Mouse (Mus musculus) lung, postnatal 14 days (tissue): ENCODE measurements around the gene Foxi1.
"Not testable (repeated sequence)": the region's sequence is repeated elsewhere in the genome, so short reads cannot be mapped to it uniquely, and the experiment has no call there.

ENCODE experiments used
- DNase-seq: peaks from one replicate; pipeline ENCODE4 v3.0.0; 2021

Gene Foxi1

DNA sequence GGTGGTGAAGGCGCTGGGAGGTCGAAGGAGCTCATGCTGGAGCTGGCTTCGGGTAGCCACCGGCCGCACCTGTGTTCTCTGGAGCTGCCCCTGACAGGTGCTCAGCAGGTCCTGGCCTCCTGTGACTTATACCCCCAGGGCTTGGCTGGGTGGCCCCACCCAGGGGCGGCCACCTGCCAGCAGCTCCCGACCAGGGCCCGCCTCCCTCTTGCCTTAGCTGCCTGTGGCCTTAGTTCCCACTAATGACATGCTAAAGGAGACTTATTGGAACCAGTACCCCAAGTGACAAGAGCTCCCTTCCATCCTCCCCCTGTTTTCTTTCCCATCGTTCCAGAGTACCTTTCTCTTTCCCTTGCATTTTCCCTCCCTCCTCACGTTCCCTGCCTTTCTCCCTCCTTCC is at the start of gene Foxi1:
Gene Foxi1 (minus strand): TSS at position 101 of the 400 bp plus-strand sequence.
- DNase-seq, result no peak

DNA sequence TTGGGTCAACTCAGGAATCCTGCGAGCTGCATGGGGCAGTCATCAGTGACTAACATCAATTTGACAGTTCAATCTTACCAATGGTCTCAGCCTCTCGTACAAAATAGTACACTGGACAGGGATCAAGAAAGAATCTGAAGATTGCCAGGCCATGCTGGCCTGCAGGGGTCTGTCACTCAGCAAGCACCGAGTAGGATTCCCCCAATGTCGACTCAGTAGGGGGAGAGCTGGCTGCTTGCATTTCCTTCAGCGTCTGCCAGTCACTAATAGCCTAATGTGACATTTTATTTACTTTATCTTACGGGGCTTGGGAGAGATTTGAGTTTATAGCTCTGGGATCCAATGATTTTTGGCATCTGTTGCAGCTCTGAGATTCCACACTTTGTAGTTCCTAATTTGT is 35.1 kb upstream of the Foxi1 start:
- no peak for DNase-seq

DNA sequence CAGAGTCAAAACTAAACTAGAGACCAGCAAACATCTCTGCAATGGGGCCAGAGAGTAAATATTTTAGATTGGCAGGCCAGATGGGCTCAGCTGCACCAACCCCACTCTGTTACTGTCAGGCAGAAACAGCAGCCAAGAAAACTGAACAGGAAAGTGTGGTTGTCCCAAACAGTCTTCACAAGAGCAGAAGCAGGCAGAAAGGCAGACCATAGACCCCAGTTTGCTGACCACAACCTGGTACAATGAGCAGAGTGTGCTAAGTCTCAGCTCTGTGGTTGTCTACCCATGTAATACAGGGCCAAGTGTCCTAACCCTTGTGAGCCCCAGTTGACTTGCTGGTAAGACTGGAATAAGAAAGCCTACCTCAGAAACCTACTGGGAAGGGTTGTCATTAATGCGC is 32.4 kb upstream of the Foxi1 start:
- DNase-seq, result no peak

DNA sequence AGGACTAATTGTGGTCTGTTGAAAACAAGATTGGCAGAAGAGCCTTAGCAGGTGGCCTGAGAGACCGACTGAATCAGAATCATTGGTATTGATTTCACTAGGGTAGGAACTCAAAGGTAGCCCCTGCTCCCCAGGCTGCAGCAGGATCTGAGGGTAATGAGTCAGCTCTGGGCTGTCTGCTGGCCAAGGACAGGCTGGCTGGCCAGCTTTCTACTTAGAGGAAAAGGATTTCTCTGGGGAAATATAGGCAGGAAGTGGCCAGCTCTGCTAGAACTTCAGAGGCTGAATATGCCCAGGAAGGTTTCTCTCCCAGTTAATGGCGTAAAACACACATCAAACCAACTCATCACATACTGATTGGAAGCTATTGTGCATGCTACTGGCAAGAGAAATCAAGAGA is 31.8 kb upstream of the Foxi1 start:
- DNase-seq, result no peak

DNA sequence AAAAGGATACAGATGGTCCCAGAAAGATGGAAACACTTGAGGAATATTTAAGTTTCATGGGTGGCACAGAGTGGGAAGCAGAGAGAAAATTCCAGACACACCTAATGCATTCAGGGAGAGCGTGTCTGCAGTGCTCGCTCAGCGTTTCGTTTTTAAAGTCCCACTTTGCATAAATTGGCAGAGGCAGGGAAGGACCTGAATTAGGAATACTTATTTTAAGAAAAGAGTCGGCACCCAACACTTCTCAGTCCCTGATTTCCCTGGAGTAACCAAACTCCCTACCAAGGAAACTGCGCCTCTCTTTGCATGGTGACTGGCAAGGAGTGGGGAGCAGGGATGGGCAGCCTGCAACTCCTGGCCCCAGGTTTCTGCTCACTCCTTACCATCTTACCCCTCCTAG is 29.0 kb upstream of the Foxi1 start:
- no peak for DNase-seq

DNA sequence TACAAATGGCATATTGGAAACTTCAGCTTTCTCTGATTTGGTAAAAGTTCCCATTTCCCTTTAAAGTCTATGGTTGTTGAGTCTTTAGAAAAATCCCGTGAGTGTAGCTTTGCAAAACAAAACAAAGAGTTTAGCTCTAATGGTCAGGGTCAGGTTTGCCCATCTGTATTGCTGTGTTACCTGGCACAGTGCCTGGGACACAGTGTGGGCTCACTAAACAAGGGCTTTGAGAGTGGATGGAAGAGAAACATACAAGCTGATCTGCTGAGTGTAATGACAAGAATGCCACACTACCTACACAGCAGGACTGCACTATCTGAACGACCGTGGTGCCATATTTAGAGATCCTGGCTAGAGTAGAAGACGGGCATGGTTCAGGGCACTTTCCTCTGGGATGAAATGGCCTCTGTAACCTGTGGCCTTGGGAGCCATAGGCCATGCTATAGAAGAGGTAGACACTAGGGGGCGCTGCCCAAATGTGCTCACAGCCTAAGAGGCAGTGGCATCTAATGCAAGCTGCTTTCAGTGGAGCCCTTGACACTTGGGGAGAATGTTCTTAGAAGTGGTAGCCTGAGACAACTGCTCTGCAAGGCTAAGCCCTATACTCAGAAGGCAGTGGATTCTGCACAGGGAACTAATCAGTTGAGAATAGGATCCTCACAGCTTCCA is 28.3 kb upstream of the Foxi1 start:
- peak; percentile 31 for DNase-seq

DNA sequence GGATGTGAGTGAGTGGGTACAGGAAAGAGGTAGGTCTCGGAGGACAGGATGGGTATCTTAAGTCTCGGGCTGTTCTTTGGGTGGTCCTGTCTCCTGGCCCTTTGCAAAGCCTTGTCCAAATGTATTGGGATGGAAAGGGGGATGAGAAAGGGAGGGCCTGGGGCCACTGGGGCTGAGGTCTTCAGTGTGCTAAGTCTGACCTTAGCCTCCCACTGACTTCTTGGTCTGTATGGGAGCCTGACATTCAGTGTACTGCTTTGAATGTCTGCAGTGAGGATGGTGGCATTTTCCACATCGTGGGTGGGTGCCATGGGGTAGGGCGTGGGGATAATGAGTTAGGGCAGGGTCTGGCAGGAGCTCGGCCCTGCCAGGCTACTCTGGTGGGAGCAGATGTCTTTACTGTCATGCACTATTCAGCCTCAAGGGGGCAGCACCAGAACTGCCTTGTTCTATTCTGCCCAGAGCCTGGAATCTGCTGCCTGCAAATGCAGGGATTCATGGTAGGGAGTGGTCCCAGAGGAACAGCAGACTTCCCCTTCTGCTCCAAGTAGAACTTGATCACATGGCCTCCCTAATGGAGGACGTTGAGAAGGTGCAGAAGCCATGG is 21.0 kb upstream of the Foxi1 start:
- peak; percentile 64 for DNase-seq

DNA sequence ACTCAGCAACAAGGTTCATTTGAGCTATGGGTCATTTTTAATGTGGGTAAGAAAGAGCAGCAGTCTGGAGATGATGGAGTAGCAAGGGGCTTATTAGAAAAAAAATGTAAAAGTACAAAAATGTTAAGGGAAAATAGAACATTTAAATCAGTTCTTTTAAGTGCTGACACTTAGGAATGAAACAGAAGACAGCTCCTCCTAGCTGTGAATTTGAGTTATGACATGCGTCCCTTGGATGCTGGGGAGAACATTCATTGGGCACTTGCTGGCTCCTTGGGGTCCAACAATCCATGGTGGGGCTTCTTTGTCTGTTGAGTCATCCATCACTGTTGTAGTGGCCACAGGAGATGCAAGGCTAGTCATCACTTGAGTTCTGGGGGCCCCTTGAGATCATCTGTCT is 19.3 kb upstream of the Foxi1 start:
- no peak for DNase-seq

DNA sequence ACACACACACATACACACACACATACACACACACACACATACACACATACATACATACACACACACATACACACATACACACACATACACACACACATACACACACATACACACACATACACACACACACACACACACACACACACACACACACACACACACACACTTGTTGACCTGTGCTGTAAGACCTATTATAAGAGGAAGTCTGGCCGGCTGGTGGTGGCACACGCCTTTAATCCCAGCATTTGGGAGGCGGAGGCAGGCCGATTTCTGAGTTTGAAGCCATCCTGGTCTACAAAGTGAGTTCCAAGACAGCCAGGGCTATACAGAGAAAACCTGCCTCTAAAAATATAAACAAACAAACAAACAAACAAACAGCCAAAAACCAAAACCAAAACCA is 12.7 kb upstream of the Foxi1 start:
- not testable (repeated sequence) for DNase-seq

DNA sequence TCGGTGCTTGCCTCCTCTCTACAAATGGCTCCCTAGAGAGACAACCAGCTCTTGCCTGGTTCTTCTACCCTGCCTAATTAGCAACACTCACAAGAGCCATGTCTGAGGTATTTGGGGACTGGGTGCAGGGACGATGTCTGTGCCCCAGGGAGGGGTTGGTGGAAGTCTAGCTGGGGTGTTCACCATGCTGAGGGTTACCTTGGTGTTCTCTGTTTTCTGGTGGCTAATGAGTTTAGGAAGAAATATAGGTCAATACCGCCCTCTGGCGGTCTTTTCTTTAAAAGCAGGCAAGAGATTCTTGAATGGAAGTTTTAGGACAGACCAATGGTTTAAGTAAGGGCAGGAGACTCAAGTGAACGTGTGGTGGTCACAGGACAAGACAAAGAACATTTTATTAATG is 5.0 kb upstream of the Foxi1 start:
- peak; percentile 77 for DNase-seq

DNA sequence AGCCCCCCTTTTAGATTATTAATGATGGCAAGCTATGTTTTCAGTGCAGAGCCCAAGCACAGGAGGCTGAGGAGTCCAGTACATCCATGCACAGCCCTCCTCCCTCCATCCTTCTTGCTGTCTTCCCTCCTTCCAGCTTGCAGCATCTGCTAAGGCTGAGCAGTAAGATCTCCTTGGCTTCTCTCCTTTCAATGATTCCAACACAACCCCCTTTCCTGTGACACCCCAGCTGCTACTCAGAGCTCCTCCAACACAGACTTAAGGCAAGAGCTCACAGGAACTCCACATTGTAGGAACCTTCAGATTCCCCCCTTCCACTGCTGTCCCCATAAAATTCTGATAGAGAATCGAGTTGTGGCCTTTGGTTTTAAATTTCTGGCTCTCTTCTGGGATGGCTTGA is 5.1 kb downstream of the Foxi1 start:
- no peak for DNase-seq

DNA sequence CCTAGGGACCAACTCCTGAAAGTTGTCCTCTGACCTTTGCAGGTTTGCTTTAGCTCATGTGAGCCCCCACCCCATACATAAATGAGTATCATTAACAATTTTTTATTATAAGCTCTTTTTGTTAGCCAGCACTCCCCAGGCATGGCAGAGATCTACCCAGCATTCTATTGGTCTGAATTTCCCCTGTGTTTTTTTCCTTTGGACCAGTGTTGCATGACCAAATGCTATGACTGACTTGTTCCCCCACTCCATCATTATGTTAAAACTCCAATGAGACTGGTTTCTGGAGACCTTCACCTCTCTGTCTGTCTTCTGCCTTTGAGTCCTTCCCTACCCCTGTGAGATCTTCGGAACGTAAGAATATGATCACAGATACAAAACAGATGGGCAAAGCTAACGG is 12.7 kb downstream of the Foxi1 start:
- no peak for DNase-seq

DNA sequence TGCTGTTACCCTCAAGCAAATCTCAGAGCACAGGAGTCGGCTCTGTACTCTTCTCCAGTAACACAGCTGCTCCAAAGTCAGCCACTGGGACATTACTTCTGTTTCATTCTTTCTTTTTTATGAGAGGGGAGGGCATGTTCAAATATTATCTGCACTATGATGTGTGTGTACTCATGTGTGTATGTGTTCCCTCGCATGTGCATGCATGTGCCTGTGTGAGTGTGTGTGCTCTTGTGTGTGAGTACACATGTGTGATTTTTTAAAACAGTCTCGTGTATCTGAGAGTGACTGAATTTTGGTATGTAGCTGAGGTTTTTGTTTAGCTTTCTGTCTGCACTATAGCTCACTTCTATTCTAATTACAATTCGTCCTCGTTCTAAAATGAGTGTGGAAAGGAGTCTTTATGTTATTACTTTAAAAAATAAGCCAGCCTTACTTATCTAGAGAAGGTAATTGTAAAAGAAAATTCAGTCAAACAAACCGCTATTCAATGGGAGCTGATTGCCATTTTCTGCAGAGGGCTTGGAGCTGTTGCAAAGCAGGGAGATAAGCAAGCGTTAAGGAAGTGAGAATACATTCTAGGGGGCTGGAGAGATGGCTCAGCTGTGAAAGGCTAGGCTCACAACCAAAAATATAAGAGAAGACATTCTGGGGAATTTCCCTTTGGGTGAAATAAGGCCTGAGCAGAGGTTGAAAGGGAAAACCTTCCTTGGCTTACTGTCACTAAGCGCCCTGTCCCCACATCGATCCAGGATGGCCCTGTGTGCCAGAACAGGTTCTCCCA is 13.5 kb downstream of the Foxi1 start:
- no peak for DNase-seq

DNA sequence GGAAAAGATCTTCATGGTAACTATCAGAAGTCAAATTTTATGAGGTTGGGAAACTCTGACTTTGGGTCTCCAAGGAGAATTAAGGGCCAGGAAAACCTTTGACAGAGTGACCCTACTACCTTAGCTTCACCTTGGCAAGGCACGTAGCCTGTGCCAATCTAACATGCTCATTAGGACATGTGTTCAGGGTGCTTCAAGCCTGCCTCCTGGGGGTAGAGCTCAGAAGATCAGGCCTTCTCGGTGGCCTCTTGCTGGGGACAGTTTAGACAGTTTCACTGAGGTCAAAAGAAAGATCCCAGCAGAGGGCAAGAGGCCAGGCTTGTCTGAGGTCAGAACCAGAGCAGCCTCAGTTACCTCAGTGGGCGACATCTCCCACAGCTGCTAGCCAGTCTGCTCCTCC is 14.2 kb downstream of the Foxi1 start:
- no peak for DNase-seq

DNA sequence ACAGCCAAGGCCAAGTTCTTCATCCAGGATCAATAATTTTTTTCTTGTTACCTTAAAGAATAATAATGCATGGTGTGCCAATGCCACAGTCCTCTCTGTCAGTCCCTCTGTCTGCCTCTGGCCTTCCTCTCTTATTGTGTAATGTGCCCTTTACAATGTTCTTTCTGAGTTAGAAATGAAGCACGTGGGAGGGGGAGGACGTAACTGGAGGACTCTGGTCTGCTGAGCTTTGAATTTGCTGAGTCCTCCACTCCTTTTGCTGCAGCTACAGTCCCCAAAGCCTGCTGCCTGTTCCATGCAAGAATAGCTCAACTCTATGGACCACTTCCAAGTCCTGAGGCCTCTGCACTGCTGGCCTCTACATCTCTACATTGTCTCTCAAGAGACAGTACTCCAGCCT is 23.6 kb downstream of the Foxi1 start:
- DNase-seq, result no peak

DNA sequence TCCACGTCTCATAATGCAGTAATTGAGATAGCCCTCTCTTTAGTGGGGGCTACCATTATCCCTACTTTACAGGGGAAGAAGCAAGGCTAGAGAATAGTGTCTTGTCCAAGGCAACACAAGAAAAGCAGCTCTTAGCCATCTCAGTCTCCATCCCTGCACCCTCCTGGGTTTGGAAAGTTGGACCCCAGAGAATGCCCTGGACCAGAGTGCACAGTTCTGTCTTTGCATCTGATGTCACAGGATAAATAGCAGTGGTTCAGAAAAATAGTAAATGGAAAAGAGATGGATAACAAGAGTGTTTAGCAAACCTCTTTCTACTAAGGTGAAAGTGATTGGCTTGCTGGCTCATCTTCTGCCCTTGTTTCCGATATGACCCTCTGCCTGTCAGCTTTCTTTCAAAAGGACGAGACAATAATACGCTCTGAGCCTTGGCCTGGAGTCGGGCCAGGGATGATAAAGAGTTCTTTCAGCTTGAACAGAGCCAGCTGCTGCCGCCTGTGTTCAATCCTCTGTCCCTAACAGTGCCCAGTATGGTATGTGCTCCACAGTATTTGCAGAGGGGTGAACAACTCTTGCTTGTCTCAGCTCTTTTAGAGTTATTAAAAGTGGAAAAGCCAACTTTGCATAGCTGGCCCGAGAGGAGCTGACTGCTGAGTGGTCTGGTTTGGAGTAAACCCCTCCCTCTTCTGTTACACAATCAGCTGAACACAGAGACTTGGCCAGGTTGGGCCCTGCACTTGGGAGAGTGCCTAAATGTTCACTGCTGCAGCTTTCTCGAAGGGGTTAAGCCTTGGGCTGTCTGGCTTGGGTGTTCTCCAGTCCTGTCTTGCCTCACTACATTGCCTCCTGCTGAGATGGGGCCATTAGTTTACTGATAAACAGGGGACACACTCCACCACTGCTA is 26.4 kb downstream of the Foxi1 start:
- DNase-seq, result peak; percentile 68

DNA sequence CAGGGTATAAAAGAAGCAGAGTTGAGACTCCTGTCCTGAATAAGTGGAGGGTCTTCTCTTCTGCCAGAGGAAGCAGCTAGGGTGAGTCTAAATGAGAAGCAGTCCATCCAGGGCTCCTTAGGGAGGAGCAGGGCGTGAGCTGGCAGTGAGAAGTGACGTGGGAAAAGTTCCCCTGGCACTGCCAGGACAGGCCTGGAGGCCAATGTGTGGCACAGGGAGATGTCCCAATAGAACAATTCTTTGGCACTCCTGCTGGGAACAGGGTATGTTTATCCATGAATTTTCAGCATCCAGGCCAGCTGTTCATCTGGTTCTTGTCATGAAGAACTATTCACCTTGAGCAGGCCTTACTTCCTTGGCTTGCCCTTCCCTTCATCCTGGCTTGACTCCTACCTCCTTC is 29.1 kb downstream of the Foxi1 start:
- DNase-seq, result no peak

DNA sequence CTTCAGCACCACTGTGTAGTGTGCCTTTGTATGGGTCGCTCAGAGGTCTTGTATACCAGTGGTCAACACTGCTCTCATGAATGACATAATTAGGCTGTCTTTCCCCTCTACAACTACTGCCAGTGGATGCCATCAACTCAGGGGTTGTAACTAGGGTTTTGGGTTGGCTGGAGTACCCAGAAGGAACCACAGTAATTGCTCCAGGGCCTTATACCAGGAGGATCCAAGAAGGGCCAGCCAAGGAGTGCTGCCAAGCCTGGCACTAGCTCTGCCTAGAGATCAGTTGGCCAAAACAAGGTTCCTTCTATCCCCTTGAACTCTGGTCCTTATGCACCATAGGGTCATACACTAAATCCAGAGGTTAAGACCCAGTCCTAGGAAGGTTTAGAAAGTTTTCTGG is 31.5 kb downstream of the Foxi1 start:
- no peak for DNase-seq

DNA sequence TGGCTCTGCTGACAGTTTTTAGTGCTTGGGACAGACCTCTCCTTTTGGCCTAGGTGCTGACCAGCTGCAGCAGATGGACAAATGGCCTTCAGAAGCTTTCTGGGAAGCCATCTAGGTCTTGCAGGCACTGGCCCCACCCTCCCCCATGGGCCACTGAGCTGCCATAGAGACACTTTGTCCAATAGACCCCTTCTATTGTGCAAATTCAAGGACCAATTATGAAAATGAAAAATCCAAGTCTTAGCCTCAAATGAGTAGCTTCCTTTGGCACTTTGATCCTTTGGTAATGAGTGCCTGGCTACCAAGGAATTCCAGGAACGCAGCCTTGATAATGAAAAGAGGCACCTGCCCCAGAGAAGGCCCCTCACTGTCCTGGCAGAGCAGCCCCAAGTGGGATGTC is 36.7 kb downstream of the Foxi1 start:
- DNase-seq, result no peak

DNA sequence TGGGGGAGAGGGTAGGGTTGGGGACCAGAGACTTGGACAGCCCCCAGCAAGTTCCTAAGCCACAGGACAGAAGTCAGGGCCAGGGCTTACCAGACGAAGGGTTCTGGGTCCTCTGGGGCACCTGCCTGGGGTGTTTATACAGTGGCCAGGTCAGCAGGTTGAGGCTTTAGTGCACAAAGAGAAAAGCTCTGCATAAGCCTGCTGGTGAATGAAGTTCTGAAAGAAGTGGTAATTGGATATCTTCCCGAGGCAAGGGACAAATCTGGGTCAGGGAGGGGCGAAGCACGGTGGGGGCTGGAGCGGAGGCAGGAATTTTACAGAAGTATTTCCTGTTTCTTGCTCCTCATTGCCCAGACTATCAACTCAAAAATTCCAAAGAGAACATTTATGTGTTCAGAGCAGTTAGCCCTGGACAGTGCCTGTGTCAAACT is 38.4 kb downstream of the Foxi1 start:
- peak; percentile 46 for DNase-seq

DNA sequence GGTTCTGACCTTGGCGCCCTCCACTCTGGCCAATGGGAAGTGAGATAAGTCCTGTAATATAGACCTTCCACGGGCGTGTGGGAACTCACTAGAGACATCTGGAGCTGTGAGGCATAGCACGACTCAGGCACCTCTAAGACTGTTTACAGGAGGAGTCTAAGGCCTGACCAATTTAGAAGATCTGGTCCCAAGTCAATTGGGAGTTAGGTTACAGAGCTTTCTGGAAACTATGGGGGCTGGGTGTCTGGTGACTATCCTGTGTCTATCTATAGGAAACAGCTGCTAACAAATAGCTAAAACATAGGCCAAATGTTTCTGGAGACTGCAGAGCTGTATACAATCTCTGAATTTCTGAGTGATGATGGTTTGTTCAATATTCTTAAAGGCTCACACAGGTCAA is 41.5 kb downstream of the Foxi1 start:
- no peak for DNase-seq

DNA sequence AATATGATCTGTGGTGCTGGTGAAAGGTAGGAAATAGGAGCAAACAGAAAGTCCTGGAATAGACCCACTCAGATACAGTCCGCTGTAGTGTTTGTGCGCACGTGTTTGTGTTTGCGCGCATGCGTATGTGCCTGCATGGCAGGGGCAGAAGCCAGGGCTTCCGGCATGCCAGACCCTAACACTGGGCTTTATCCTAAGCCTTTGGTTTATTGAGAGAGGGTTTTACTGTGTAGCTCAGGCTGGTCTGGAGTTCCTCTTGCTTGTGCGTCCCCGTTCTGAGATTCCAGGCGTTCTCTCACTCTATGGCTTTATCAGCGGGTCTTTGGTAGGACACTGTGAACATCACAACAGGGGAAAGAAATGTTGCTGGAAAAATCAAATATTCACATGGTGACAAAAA is 42.6 kb downstream of the Foxi1 start:
- DNase-seq, result no peak

DNA sequence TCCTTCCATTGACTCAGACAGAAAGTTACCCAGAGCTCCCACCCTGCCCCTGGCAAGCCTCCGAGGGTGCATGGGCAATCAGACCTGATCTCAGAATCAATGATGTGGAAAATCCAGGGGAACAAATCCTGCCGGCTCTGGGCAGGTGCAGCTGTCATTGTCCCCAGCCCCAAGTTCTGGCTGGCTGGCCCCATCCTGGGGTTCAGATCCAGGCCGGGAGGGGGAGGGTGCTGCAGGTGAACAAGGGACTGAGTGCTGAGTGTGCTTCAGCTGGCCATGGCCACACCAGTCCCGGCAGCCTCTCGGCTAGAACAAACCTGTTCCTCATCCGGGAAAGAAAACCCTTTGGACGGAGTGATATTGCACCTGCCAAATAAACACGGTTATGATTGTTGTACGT is 49.0 kb downstream of the Foxi1 start:
- DNase-seq, result no peak
